Mouse (Mus musculus) intestine, embryonic 14.5 days (tissue): ENCODE measurements around the gene Nsg1. TPM values are rescaled to one million over a fixed set of nuclear protein-coding genes. Genes with fewer than 3 reads are reported as not detected.
A peak's percentile ranks its signal among the peaks of the same experiment; 100 is the strongest.

Experiments used
- ATAC-seq: fragments of 200-750 bp; cut with Nextera tagmentation; replicated peaks from 2 replicates; pipeline ENCODE4 v1.8.0; 2017; ENCODE audit warnings: low read depth, moderate number of reproducible peaks, moderate TSS enrichment, moderate library complexity; ENCODE audit not compliant: low FRiP score, low TSS enrichment
- DNase-seq: peaks from one replicate; pipeline ENCODE4 v3.0.0-alpha.2; 2018; ENCODE audit warnings: low spot score
- H3K27ac ChIP-seq: fragments of 300-500 bp; sonication (generic); 2 replicates; pipeline ENCODE4 v1.5.1; 2014; ENCODE audit warnings: low read depth, mild to moderate bottlenecking, control low read depth
- H3K27me3 ChIP-seq: fragments of 300-500 bp; sonication (generic); replicated peaks from 2 replicates; pipeline ENCODE4 v1.6.1; 2014; ENCODE audit warnings: low read length, control low read depth; ENCODE audit not compliant: control insufficient read depth, insufficient read depth
- H3K36me3 ChIP-seq: fragments of 300-500 bp; sonication (generic); 2 replicates; pipeline ENCODE4 v1.6.1; 2014; ENCODE audit warnings: low read length, control low read depth; ENCODE audit not compliant: control insufficient read depth, insufficient read depth
- H3K4me1 ChIP-seq: fragments of 300-500 bp; sonication (generic); replicated peaks from 2 replicates; pipeline ENCODE4 v1.6.1; 2014; ENCODE audit warnings: low read length, control low read depth, mixed read lengths; ENCODE audit not compliant: control insufficient read depth, insufficient read depth
- H3K4me2 ChIP-seq: fragments of 300-500 bp; sonication (generic); 2 replicates; pipeline ENCODE4 v1.6.1; 2014; ENCODE audit warnings: low read length
- H3K4me3 ChIP-seq: fragments of 300-500 bp; sonication (generic); 2 replicates; pipeline ENCODE4 v1.5.1; 2014; ENCODE audit warnings: low read depth, low read length, control low read depth, mixed read lengths
- H3K9ac ChIP-seq: fragments of 300-500 bp; sonication (generic); 2 replicates; pipeline ENCODE4 v1.6.1; 2014; ENCODE audit warnings: mild to moderate bottlenecking, low read length
- H3K9me3 ChIP-seq: fragments of 300-500 bp; sonication (generic); 2 replicates; pipeline ENCODE4 v1.6.1; 2016; ENCODE audit warnings: low read length, control low read depth; ENCODE audit not compliant: control insufficient read depth
- WGBS: fragments of 180-500 bp; shearing (Covaris S2); extraction: QIAGEN DNeasy Blood & Tissue Kit; methylation state at CpG from one replicate; pipeline ENCODE4 v1.1.7; 2014; 5-methylcytosine and 5-hydroxymethylcytosine counted together
- polyA plus RNA-seq: library from polyadenylated mRNA; unstranded; fragments of >200 nt; fragmentation: Nextera tagmentation; extraction: Ambion mirVana; gene quantifications from 2 replicates; pipeline ENCODE4 v1.2.1, GENCODE M21; 2014

Nsg1 gene
- polyA plus RNA-seq, 1 experiment from 2014 or later: 16.1 TPM

DNA sequence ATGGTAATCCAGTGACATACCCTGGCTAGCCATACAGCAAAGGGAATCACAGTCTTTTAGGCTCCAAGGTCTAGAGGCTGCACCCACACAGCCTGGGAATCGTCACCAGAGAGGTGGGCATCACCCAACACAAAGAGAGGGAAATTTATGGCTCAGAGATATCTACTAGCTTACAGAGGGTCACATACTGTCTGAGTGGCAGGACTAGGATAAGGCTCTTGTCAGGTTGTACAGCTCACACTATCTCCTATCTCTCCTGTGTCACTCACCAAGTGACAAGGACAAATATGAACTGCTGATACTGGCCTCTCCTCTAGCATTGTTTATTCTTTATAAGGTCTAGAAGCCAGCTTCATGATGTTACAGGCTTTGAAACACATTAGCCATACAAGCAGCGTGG, 30.4 kb downstream of the Nsg1 start:
- no peak overlapping the region for H3K4me3 ChIP-seq
- H3K4me1 ChIP-seq: no peaks in the 10 kb centered on the region
- no peak overlapping the region for H3K9ac ChIP-seq
- H3K36me3 ChIP-seq: peaks cover 14% of the 10 kb centered on the region
- H3K27ac ChIP-seq: no peak overlapping the region
- no peak overlapping the region for H3K4me2 ChIP-seq
- no peaks in the 10 kb centered on the region for H3K27me3 ChIP-seq
- no peak for ATAC-seq
- WGBS: 86% methylated on average over 2 of the region's 2 CpGs
- no peaks in the 10 kb centered on the region for H3K9me3 ChIP-seq
- no peak for DNase-seq

DNA sequence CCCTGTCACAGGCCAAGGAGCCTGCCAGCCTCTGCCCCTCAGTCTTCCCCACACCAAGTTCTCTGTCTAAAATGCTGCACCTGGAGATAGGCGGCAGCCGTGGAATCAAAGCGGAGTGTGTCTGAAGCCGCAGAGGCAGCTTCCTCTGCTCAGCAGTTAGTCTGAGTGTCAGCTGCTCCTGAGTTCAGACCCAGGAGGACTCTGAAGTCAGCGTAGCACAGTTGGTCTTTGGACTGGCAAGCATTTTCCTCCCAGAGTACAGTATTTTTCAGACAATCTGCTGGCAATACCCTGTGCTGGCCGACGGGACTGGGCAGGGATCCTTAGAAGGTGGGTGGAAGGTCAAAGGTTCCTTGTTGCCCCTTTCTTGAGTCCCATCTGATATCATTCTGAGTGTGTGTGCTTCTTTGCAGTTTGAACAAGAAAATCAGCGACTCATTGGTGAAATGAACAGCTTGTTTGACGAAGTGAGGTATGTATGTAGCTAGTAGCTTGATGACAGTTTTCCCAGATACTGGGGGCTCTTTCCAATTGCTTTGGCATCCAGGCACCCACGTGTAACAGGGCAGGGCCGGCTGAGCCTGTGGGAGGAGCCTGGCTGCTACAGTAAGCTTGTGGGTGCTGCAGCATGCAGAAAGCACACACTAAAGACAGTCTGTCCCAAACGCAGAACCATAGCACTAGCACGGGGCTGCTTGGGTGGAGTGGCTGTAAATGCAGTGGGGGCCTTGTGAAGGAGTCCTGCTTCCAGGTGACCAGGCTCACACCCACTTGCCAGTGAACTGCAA, 33.0 kb downstream of the Nsg1 start:
- no peak for ATAC-seq
- no peaks in the 10 kb centered on the region for H3K4me1 ChIP-seq
- H3K4me3 ChIP-seq: no peak overlapping the region
- H3K27me3 ChIP-seq: no peaks in the 10 kb centered on the region
- peaks cover 16% of the 10 kb centered on the region for H3K36me3 ChIP-seq
- DNase-seq: no peak
- no peak overlapping the region for H3K4me2 ChIP-seq
- WGBS: 80% methylated on average over 13 of the region's 13 CpGs
- no peak overlapping the region for H3K27ac ChIP-seq
- H3K9me3 ChIP-seq: no peaks in the 10 kb centered on the region
- H3K9ac ChIP-seq: no peak overlapping the region

DNA sequence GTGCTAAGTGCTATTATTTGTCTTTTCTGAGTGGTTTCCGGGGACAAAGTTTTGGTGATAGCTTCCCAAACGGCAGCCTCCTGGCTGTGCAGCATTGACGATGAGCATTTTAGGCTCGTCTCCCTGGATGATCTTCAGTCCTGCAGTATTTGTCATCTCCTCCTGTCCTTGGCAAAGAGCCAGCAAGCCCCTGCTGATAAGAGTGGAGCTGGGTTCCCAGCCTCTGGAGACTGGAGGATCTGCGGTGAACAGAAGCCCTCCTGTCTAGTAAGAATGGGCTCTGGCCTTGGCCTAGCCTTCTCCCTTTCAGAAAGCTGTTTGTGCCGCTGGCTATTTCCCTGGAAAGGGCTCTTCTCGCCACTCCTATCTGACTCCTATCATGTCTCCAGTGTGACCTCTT, 38.0 kb downstream of the Nsg1 start:
- Histone ChIP-seq H3K4me3 (no peak overlapping the region), H3K9me3 (no peaks in the 10 kb centered on the region), H3K9ac (no peak overlapping the region), H3K36me3 (peaks cover 12% of the 10 kb centered on the region), H3K4me2 (no peak overlapping the region), H3K27ac (no peak overlapping the region), H3K4me1 (0 out of 2 replicates have a peak, but pooled peaks cover 4% of the 10 kb centered on the region), H3K27me3 (no peaks in the 10 kb centered on the region)
- no peak for DNase-seq
- ATAC-seq: no peak
- 62% methylated on average over 7 of the region's 7 CpGs for WGBS

DNA sequence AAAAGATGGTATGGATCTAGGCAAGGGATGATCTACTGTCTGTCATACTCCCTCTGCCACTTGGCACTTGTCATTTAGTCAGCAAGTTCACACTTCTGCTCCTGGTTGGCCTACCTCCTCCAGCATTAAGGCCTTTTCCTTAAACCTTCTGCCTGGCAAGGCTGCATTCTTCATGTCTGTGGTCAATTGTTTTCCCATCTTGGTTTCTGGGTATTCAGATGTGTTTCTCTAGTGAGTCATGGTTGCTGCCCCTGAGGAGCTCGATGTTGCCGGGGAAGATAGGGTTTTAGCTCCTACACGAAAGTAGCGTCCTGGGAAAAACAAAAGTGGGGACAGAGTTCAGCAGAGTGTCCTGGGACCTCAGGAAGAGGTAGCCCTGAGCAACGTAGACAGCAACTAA, 40.4 kb downstream of the Nsg1 start:
- H3K9ac ChIP-seq: no peak overlapping the region
- 0 out of 2 replicates have a peak, but pooled peaks cover 4% of the 10 kb centered on the region for H3K4me1 ChIP-seq
- ATAC-seq (no peak), DNase-seq (no peak)
- no peak overlapping the region for H3K4me2 ChIP-seq
- H3K36me3 ChIP-seq: peaks cover 18% of the 10 kb centered on the region
- H3K9me3 ChIP-seq: no peaks in the 10 kb centered on the region
- no peaks in the 10 kb centered on the region for H3K27me3 ChIP-seq
- WGBS: 91% methylated on average over 5 of the region's 5 CpGs
- no peak overlapping the region for H3K4me3 ChIP-seq
- no peak overlapping the region for H3K27ac ChIP-seq

DNA sequence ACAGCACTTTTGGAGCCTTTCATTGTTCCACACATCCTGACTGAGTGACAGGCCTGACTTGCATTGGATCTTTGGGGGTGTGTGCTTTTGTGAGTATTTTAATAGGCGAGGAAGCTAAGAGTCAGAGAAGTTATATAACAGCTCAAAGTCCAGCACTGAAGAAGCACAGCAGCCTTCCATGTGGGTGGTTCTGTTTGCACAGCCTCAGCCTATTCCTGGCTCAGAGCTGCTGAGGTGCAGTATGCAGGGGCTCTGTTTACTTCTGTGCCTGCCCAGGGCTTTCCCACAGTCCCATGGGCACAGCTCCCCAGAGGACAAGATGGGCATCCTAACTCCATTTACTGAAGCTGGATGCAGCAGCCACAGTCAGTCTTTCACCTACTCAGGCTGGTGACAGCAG, 42.7 kb downstream of the Nsg1 start:
- ATAC-seq (peak; percentile 90), DNase-seq (no peak)
- H3K9me3 ChIP-seq: no peaks in the 10 kb centered on the region
- WGBS: 83% methylated on average over 1 of the region's 1 CpGs
- peaks cover 18% of the 10 kb centered on the region for H3K36me3 ChIP-seq
- H3K4me3 ChIP-seq: no peak overlapping the region
- H3K27me3 ChIP-seq: no peaks in the 10 kb centered on the region
- H3K9ac ChIP-seq: no peak overlapping the region
- H3K4me2 ChIP-seq: no peak overlapping the region
- H3K27ac ChIP-seq: no peak overlapping the region
- H3K4me1 ChIP-seq: 0 out of 2 replicates have a peak, but pooled peaks cover 4% of the 10 kb centered on the region

DNA sequence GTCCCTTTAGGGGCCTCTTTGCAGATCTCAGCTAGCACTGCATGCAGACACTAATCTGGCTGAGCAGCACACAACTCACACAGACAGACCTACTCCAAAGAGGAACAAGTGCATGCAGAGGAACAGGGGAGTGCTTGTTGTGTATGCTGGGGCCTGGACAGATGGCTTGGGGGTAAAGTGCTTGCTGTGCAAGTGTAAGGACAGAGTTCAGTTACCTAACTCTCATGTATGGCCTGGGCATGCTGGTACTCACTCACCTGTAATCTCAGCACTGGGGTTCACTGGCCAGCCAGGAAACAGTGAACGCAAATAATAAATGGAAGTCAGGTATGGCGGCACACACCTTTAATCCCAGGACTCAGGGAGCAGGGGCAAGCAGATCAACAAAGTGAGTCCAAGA, 45.2 kb downstream of the Nsg1 start:
- Histone ChIP-seq H3K27ac (no peak overlapping the region), H3K27me3 (no peaks in the 10 kb centered on the region), H3K9ac (no peak overlapping the region), H3K9me3 (no peaks in the 10 kb centered on the region), H3K4me2 (no peak overlapping the region), H3K4me1 (no peaks in the 10 kb centered on the region), H3K4me3 (no peak overlapping the region), H3K36me3 (peaks cover 24% of the 10 kb centered on the region)
- 90% methylated on average over 2 of the region's 2 CpGs for WGBS
- ATAC-seq (no peak), DNase-seq (no peak)

GRCm38 (mm10) chr5:38106807-38107206, 52.9 kb downstream of the Nsg1 start:
- ATAC-seq (no peak), DNase-seq (no peak)
- no peaks in the 10 kb centered on the region for H3K27me3 ChIP-seq

GRCm38 (mm10) chr5:38106080-38106697, 53.5 kb downstream of the Nsg1 start:
- no peaks in the 10 kb centered on the region for H3K4me1 ChIP-seq
- ATAC-seq: no peak
- no peaks in the 10 kb centered on the region for H3K9me3 ChIP-seq
- WGBS: 67% methylated on average over 14 of the region's 14 CpGs
- no peak for DNase-seq
- no peak overlapping the region for H3K9ac ChIP-seq
- no peaks in the 10 kb centered on the region for H3K27me3 ChIP-seq
- H3K27ac ChIP-seq: no peak overlapping the region
- H3K4me2 ChIP-seq: no peak overlapping the region
- H3K4me3 ChIP-seq: no peak overlapping the region
- peaks cover 29% of the 10 kb centered on the region for H3K36me3 ChIP-seq

More at GRCm38 (mm10) chr5:38106807-38107206, 52.9 kb downstream of the Nsg1 start:
- H3K9me3 ChIP-seq: no peaks in the 10 kb centered on the region
- H3K4me2 ChIP-seq: no peak overlapping the region
- no peak overlapping the region for H3K9ac ChIP-seq
- no peak overlapping the region for H3K4me3 ChIP-seq
- H3K36me3 ChIP-seq: peaks cover 30% of the 10 kb centered on the region
- WGBS: 84% methylated on average over 10 of the region's 10 CpGs
- no peak overlapping the region for H3K27ac ChIP-seq
- no peaks in the 10 kb centered on the region for H3K4me1 ChIP-seq

DNA sequence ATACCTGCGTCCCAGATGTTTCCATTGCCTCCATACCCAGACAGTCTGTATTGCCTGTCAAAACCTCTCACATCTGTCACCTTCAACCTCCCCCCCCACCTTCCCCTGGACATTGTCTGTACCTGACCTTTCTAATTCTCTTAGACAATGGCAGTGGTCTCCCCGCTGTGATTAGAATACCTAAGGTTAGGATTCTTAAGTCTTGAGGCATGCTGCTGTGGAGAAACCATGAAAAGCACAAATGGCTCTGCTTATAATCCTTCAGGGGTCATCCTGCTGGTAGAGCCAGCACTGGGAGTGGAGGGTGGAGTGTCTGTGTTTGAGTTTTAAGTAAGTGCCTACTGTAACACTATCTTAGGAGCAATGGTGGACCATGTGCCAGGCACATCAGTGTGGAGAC, 56.8 kb downstream of the Nsg1 start:
- Histone ChIP-seq H3K9ac (no peak overlapping the region), H3K4me2 (no peak overlapping the region), H3K4me3 (no peak overlapping the region), H3K27ac (no peak overlapping the region), H3K27me3 (no peaks in the 10 kb centered on the region), H3K9me3 (no peaks in the 10 kb centered on the region), H3K4me1 (no peaks in the 10 kb centered on the region), H3K36me3 (peaks cover 13% of the 10 kb centered on the region; the same call in 1 of the 2 replicates)
- no peak for ATAC-seq
- WGBS: 89% methylated on average over 2 of the region's 2 CpGs
- no peak for DNase-seq
